Mouse (Mus musculus) limb, embryonic 12.5 days (tissue): ENCODE results near the gene Tgif2. TPM values are rescaled to one million over a fixed set of nuclear protein-coding genes. Genes with fewer than 3 reads are reported as not detected.
A peak's percentile ranks its signal among the peaks of the same experiment; 100 is the strongest.

ENCODE experiments used
- ATAC-seq: fragments of 200-750 bp; cut with Nextera tagmentation; 2 replicates; pipeline ENCODE4 v1.8.0; 2017; ENCODE audit warnings: low read depth, moderate TSS enrichment; ENCODE audit not compliant: insufficient number of reproducible peaks, insufficient read depth, low FRiP score, low TSS enrichment
- H3K27ac ChIP-seq: fragments of 300-500 bp; sonication (generic); 2 replicates; pipeline ENCODE4 v1.5.1; 2016; ENCODE audit warnings: mild to moderate bottlenecking, moderate library complexity
- H3K27me3 ChIP-seq: fragments of 300-500 bp; sonication (generic); 2 replicates; pipeline ENCODE4 v1.6.1; 2016; ENCODE audit warnings: mild to moderate bottlenecking, moderate library complexity
- H3K36me3 ChIP-seq: fragments of 300-500 bp; sonication (generic); 2 replicates; pipeline ENCODE4 v1.6.1; 2016; ENCODE audit warnings: mild to moderate bottlenecking, moderate library complexity
- H3K4me1 ChIP-seq: fragments of 300-500 bp; sonication (generic); replicated peaks from 2 replicates; pipeline ENCODE4 v1.6.1; 2016
- H3K4me2 ChIP-seq: fragments of 300-500 bp; sonication (generic); 2 replicates; pipeline ENCODE4 v1.6.1; 2016; ENCODE audit warnings: mild to moderate bottlenecking, moderate library complexity
- H3K4me3 ChIP-seq: fragments of 300-500 bp; sonication (generic); replicated peaks from 2 replicates; pipeline ENCODE4 v1.5.1; 2016; ENCODE audit warnings: mild to moderate bottlenecking
- H3K9ac ChIP-seq: fragments of 300-500 bp; sonication (generic); replicated peaks from 2 replicates; pipeline ENCODE4 v1.6.1; 2016; ENCODE audit warnings: mild to moderate bottlenecking, moderate library complexity
- H3K9me3 ChIP-seq: fragments of 300-500 bp; sonication (generic); 2 replicates; pipeline ENCODE4 v1.6.1; 2016; ENCODE audit warnings: mild to moderate bottlenecking, moderate library complexity
- WGBS: fragments of 180-500 bp; shearing (Covaris S2); methylation state at CpG from one replicate; pipeline ENCODE4 v1.1.7; 2016; 5-methylcytosine and 5-hydroxymethylcytosine counted together
- polyA plus RNA-seq: library from polyadenylated mRNA; unstranded; fragments of >200 nt; fragmentation: Nextera tagmentation; extraction: Ambion mirVana; gene quantifications from 2 replicates; pipeline ENCODE4 v1.2.1, GENCODE M21; 2016

The Tgif2 gene
- polyA plus RNA-seq, 1 experiment from 2014 or later, result 83.6 TPM

- Histone ChIP-seq H3K4me3 (peak overlapping the region; percentile 97), H3K4me2 (peak overlapping the region; percentile 75), H3K27me3 (no peaks in the 10 kb centered on the region), H3K9me3 (no peaks in the 10 kb centered on the region), H3K4me1 (peaks cover 20% of the 10 kb centered on the region), H3K36me3 (peaks cover 53% of the 10 kb centered on the region), H3K27ac (peak overlapping the region; percentile 94), H3K9ac (peak overlapping the region; percentile 75)
- under 1% methylated on average over 19 of the region's 19 CpGs for WGBS
- ATAC-seq, result no peak; the same call in 1 of the 2 replicates
These were observed 22.4 kb downstream of the Tgif2 start for GRCm38 (mm10) chr2:156862041-156862717.

- peak within 1 kb of the TSS; percentile 97 for H3K4me3 ChIP-seq
- peaks cover 20% of the 10 kb centered on the region for H3K4me1 ChIP-seq
- under 1% methylated on average over 95 of the region's 98 CpGs for WGBS
- ATAC-seq, result peak; percentile 96
- H3K9ac ChIP-seq, result peak within 1 kb of the TSS; percentile 96
- H3K4me2 ChIP-seq, result peak within 1 kb of the TSS; percentile 75
- peaks cover 57% of the 10 kb centered on the region for H3K36me3 ChIP-seq
- no peaks in the 10 kb centered on the region for H3K27me3 ChIP-seq
- H3K9me3 ChIP-seq, result no peaks in the 10 kb centered on the region
- H3K27ac ChIP-seq, result peak within 1 kb of the TSS; percentile 94
These were observed 23.1 kb downstream of the Tgif2 start, which contains the start of gene Rab5if for GRCm38 (mm10) chr2:156862772-156863486. Rab5if (plus strand) TSS chr2:156863128.

GRCm38 (mm10) chr2:156863487-156864160, 23.8 kb downstream of the Tgif2 start:
- ATAC-seq, result no peak
- Histone ChIP-seq H3K9me3 (no peaks in the 10 kb centered on the region), H3K27ac (peak overlapping the region; percentile 94), H3K4me1 (peaks cover 20% of the 10 kb centered on the region), H3K27me3 (no peaks in the 10 kb centered on the region), H3K9ac (peak overlapping the region; percentile 96), H3K36me3 (peaks cover 57% of the 10 kb centered on the region), H3K4me2 (peak overlapping the region; percentile 75), H3K4me3 (peak overlapping the region; percentile 97)
- 2% methylated on average over 28 of the region's 28 CpGs for WGBS

- H3K9me3 ChIP-seq, result no peaks in the 10 kb centered on the region
- no peak overlapping the region for H3K27ac ChIP-seq
- no peak for ATAC-seq
- peak overlapping the region; percentile 97 for H3K4me3 ChIP-seq
- peaks cover 58% of the 10 kb centered on the region for H3K36me3 ChIP-seq
- H3K27me3 ChIP-seq, result no peaks in the 10 kb centered on the region
- WGBS, result 84% methylated on average over 3 of the region's 3 CpGs
- no peak overlapping the region; the same call in 1 of the 2 replicates for H3K9ac ChIP-seq
- peak overlapping the region; percentile 75 for H3K4me2 ChIP-seq
- peaks cover 20% of the 10 kb centered on the region for H3K4me1 ChIP-seq
These were observed 24.7 kb downstream of the Tgif2 start for GRCm38 (mm10) chr2:156864481-156864880.

GRCm38 (mm10) chr2:156868994-156869393, 29.2 kb downstream of the Tgif2 start:
- H3K4me2 ChIP-seq, result no peak overlapping the region
- H3K36me3 ChIP-seq, result peaks cover 91% of the 10 kb centered on the region
- H3K9ac ChIP-seq, result no peak overlapping the region
- no peak overlapping the region for H3K4me3 ChIP-seq
- no peak for ATAC-seq
- no peak overlapping the region for H3K27ac ChIP-seq
- H3K27me3 ChIP-seq, result no peaks in the 10 kb centered on the region
- 86% methylated on average over 8 of the region's 8 CpGs for WGBS
- no peaks in the 10 kb centered on the region for H3K9me3 ChIP-seq
- peaks cover 7% of the 10 kb centered on the region for H3K4me1 ChIP-seq

GRCm38 (mm10) chr2:156869554-156869953, 29.7 kb downstream of the Tgif2 start:
- H3K4me2 ChIP-seq, result no peak overlapping the region
- no peaks in the 10 kb centered on the region for H3K27me3 ChIP-seq
- 94% methylated on average over 7 of the region's 7 CpGs for WGBS
- peaks cover 1% of the 10 kb centered on the region for H3K4me1 ChIP-seq
- no peak for ATAC-seq
- no peak overlapping the region for H3K27ac ChIP-seq
- H3K4me3 ChIP-seq, result no peak overlapping the region
- H3K36me3 ChIP-seq, result peaks cover 95% of the 10 kb centered on the region
- H3K9me3 ChIP-seq, result no peaks in the 10 kb centered on the region
- H3K9ac ChIP-seq, result no peak overlapping the region

GRCm38 (mm10) chr2:156870519-156870918, 30.7 kb downstream of the Tgif2 start:
- Histone ChIP-seq H3K4me3 (no peak overlapping the region), H3K27me3 (no peaks in the 10 kb centered on the region), H3K9me3 (no peaks in the 10 kb centered on the region), H3K36me3 (peaks cover 96% of the 10 kb centered on the region), H3K4me2 (no peak overlapping the region), H3K27ac (no peak overlapping the region), H3K4me1 (no peaks in the 10 kb centered on the region), H3K9ac (no peak overlapping the region)
- ATAC-seq, result no peak
- 75% methylated on average over 6 of the region's 6 CpGs for WGBS

GRCm38 (mm10) chr2:156873629-156874028, 33.8 kb downstream of the Tgif2 start:
- no peaks in the 10 kb centered on the region for H3K27me3 ChIP-seq
- no peaks in the 10 kb centered on the region for H3K4me1 ChIP-seq
- no peak overlapping the region for H3K9ac ChIP-seq
- no peak for ATAC-seq
- no peak overlapping the region for H3K4me3 ChIP-seq
- H3K4me2 ChIP-seq, result no peak overlapping the region
- WGBS, result 39% methylated on average over 5 of the region's 5 CpGs
- H3K9me3 ChIP-seq, result no peaks in the 10 kb centered on the region
- peaks cover 65% of the 10 kb centered on the region for H3K36me3 ChIP-seq
- H3K27ac ChIP-seq, result no peak overlapping the region

GRCm38 (mm10) chr2:156874047-156874759, 34.4 kb downstream of the Tgif2 start:
- no peak overlapping the region for H3K4me3 ChIP-seq
- H3K27ac ChIP-seq, result no peak overlapping the region
- no peaks in the 10 kb centered on the region for H3K4me1 ChIP-seq
- H3K36me3 ChIP-seq, result peaks cover 60% of the 10 kb centered on the region
- no peak overlapping the region for H3K4me2 ChIP-seq
- no peaks in the 10 kb centered on the region for H3K27me3 ChIP-seq
- no peaks in the 10 kb centered on the region for H3K9me3 ChIP-seq
- 93% methylated on average over 8 of the region's 8 CpGs for WGBS
- no peak for ATAC-seq
- no peak overlapping the region for H3K9ac ChIP-seq

GRCm38 (mm10) chr2:156874760-156875510, 35.1 kb downstream of the Tgif2 start:
- Histone ChIP-seq H3K4me2 (no peak overlapping the region), H3K9ac (no peak overlapping the region), H3K9me3 (no peaks in the 10 kb centered on the region), H3K4me1 (no peaks in the 10 kb centered on the region), H3K4me3 (no peak overlapping the region), H3K27ac (no peak overlapping the region), H3K27me3 (no peaks in the 10 kb centered on the region), H3K36me3 (peaks cover 52% of the 10 kb centered on the region)
- 94% methylated on average over 4 of the region's 4 CpGs for WGBS
- no peak for ATAC-seq
